Mouse (Mus musculus): ENCODE data around the gene H2-Eb2. TPM values are rescaled to one million over a fixed set of nuclear protein-coding genes. Genes with fewer than 3 reads are reported as not detected.
A peak's percentile ranks its signal among the peaks of the same experiment; 100 is the strongest.

H2-Eb2 gene
- polyA plus RNA-seq, 1 experiment from 2014 or later: 0.08 TPM

DNA sequence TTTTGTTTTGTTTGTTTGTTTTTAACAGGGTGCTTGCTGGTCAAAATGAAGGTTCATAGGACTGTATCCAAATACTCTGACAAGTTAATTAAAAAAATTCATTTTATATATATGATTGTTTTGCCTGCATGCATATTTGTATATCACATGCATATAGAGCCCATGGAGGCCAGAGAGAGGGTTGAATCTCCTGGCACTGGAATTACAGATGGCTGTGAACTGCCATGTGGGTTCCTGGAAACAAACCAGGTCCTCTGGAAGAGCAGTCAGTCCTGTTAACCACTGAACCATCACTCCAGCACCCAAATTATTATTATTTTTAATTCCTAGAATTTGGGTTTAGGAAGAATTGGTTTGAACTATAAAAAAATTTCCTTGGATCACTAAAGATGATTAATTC lies 30.2 kb upstream of the H2-Eb2 start:
- H3K4me1 ChIP-seq (replicated peaks): peaks cover 2% of the 10 kb centered on the region; the same call in 1 of the 2 replicates
- no peak overlapping the region for H3K4me3 ChIP-seq
- H3K27ac ChIP-seq: no peak overlapping the region
- no peaks in the 10 kb centered on the region for H3K36me3 ChIP-seq
- H3K27me3 ChIP-seq: no peaks in the 10 kb centered on the region
- H3K9me3 ChIP-seq: no peaks in the 10 kb centered on the region
- ATAC-seq (ENCODE audit: low FRiP score): no peak
- H3K4me2 ChIP-seq: no peak overlapping the region
- H3K9ac ChIP-seq: no peak overlapping the region

GRCm38 (mm10) chr17:34295891-34296794 lies 29.3 kb upstream of the H2-Eb2 start:
- Histone ChIP-seq H3K4me3 (peak overlapping the region; percentile 41), H3K9ac (peak overlapping the region; percentile 49), H3K4me2 (peak overlapping the region; percentile 46), H3K27me3 (no peaks in the 10 kb centered on the region), H3K4me1 (replicated peaks) (peaks cover 2% of the 10 kb centered on the region; the same call in 1 of the 2 replicates), H3K9me3 (no peaks in the 10 kb centered on the region), H3K27ac (peak overlapping the region; percentile 49; the same call in 1 of the 2 replicates), H3K36me3 (no peaks in the 10 kb centered on the region)
- ATAC-seq (ENCODE audit: low FRiP score): peak; percentile 84
- WGBS: 19% methylated on average over 23 of the region's 23 CpGs

DNA sequence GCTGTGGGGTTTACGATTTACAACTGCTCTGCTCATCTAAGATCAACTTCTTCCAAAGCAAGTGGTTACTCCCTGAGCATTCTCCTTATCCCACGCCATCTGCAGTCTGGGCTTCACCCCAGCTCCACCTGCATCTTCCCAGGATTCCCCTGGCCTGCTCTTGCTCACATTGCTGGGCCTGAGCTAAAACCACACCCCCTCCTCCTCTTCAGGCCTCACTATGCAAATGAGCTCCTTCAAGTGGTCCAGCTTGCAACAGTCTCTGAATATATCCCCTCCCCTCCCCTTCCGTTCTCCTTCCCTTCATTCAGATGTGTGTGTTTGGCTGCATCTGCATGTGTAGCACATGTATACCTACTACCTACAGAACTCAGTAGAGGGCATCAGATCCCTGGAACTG lies 26.1 kb upstream of the H2-Eb2 start:
- H3K27ac ChIP-seq: no peak overlapping the region
- H3K9ac ChIP-seq: no peak overlapping the region
- H3K4me1 ChIP-seq (replicated peaks): peaks cover 2% of the 10 kb centered on the region; the same call in 1 of the 2 replicates
- no peaks in the 10 kb centered on the region for H3K36me3 ChIP-seq
- H3K27me3 ChIP-seq: no peaks in the 10 kb centered on the region
- WGBS: 76% methylated on average over 3 of the region's 3 CpGs
- H3K4me3 ChIP-seq: no peak overlapping the region
- no peaks in the 10 kb centered on the region for H3K9me3 ChIP-seq
- no peak overlapping the region for H3K4me2 ChIP-seq
- ATAC-seq (ENCODE audit: low FRiP score): no peak

DNA sequence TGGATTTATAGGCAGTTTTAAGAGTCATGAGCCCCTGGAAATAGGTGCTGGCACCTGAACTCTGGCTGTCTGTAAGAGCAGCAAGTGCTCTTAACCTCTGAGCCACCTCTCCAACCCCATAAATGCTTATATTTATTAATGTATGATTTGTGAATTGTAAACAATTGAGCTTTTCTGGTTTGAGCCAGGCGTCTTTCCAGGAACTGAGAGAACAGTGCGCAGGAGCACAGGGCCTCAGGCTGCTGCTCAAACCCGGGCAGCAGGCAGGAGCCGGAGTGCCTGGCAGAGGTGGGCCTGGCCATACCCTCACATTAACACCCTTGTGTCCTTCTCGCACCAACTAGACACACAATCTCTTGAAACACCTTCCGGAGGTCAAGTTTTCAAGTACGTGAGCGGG lies 25.4 kb upstream of the H2-Eb2 start:
- H3K27ac ChIP-seq: no peak overlapping the region
- H3K4me2 ChIP-seq: no peak overlapping the region
- H3K27me3 ChIP-seq: no peaks in the 10 kb centered on the region
- no peaks in the 10 kb centered on the region for H3K9me3 ChIP-seq
- no peak overlapping the region for H3K9ac ChIP-seq
- ATAC-seq (ENCODE audit: low FRiP score): no peak
- 94% methylated on average over 8 of the region's 8 CpGs for WGBS
- no peak overlapping the region for H3K4me3 ChIP-seq
- H3K36me3 ChIP-seq: no peaks in the 10 kb centered on the region
- peaks cover 2% of the 10 kb centered on the region; the same call in 1 of the 2 replicates for H3K4me1 ChIP-seq (replicated peaks)

- no peak for ATAC-seq (ENCODE audit: low FRiP score)
Observed at GRCm38 (mm10) chr17:34300691-34301566, 24.5 kb upstream of the H2-Eb2 start.

DNA sequence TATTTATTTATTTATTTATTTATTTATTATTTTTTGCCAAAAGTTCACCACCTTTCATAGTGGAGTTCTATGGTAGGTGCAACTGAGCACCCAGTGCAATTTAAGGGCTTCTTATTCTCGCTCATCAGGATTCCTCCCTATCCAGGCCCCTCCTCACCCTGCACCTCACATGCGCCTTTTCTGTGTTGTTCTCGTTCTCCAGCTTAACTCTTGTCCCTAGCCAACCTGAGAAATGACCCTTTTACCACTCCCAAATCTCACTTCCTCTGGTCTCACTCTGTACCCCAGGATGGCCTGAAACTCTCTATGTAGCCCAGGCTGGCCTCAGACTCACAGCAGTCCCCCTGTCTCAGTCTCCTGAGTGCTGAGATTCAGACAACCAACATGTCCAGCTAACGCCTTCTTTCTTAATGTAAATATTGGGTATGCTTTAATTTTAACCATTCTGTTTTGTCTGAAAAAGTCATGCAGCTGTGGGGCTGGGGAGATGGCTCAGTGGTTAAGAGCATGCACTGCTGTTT lies 23.7 kb upstream of the H2-Eb2 start:
- no peaks in the 10 kb centered on the region for H3K9me3 ChIP-seq
- H3K27ac ChIP-seq: no peak overlapping the region
- H3K9ac ChIP-seq: no peak overlapping the region
- no peaks in the 10 kb centered on the region for H3K36me3 ChIP-seq
- no peaks in the 10 kb centered on the region; the same call in 1 of the 2 replicates for H3K4me1 ChIP-seq (replicated peaks)
- no peaks in the 10 kb centered on the region for H3K27me3 ChIP-seq
- WGBS: 91% methylated on average over 4 of the region's 4 CpGs
- no peak overlapping the region for H3K4me3 ChIP-seq
- ATAC-seq (ENCODE audit: low FRiP score): no peak
- H3K4me2 ChIP-seq: no peak overlapping the region

More at GRCm38 (mm10) chr17:34300691-34301566, 24.5 kb upstream of the H2-Eb2 start:
- Histone ChIP-seq H3K27me3 (no peaks in the 10 kb centered on the region), H3K36me3 (no peaks in the 10 kb centered on the region), H3K4me3 (no peak overlapping the region), H3K9ac (no peak overlapping the region), H3K4me2 (no peak overlapping the region), H3K27ac (no peak overlapping the region), H3K4me1 (replicated peaks) (peaks cover 2% of the 10 kb centered on the region; the same call in 1 of the 2 replicates), H3K9me3 (no peaks in the 10 kb centered on the region)
- 79% methylated on average over 23 of the region's 23 CpGs for WGBS

DNA sequence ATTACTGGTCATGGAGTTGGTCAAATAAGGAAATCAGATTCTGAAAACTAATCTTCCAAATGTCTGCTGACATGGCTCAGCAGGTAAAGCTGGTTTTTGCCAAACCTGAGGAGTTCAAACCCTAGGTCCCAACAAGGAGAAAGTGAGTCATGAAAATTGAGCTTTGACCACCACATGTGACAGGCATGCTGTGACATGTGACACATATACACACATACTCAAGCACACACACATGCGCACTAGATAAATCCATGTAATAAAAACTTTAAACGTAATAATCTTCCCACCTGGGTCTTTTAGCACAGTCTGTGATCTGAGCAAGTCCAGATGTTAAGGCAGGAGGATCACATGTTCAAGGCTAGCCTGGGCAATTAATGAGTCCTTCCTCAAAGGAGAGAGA lies 21.7 kb upstream of the H2-Eb2 start:
- no peaks in the 10 kb centered on the region for H3K4me1 ChIP-seq (replicated peaks)
- no peak for ATAC-seq (ENCODE audit: low FRiP score)
- H3K4me3 ChIP-seq: no peak overlapping the region
- peaks cover 8% of the 10 kb centered on the region; the same call in 1 of the 2 replicates for H3K27me3 ChIP-seq
- no peak overlapping the region for H3K27ac ChIP-seq
- no peak overlapping the region for H3K4me2 ChIP-seq
- H3K9ac ChIP-seq: no peak overlapping the region
- no peaks in the 10 kb centered on the region for H3K9me3 ChIP-seq
- 85% methylated on average over 2 of the region's 2 CpGs for WGBS
- no peaks in the 10 kb centered on the region for H3K36me3 ChIP-seq

DNA sequence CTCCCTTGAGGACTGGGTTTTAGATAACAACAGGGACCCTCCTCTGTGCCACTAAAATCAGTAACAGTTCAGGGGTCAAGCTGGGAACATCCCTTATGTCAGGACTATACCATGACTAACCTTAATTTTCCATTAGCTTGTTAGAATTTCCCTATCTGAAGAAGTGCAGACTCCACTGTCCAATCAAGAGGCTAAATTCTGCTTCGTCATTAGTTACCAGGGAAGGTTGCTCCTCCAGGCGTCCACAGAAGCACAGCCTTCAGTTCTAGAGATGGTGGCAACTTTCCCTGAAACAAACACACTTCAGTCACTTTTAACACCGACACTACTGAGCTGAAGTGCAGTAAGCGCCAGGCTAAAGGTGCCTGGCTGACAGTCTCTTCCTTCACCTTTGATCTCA lies 20.7 kb upstream of the H2-Eb2 start:
- no peak for ATAC-seq (ENCODE audit: low FRiP score)
- WGBS: 29% methylated on average over 4 of the region's 4 CpGs
- Histone ChIP-seq H3K4me3 (no peak overlapping the region), H3K27ac (no peak overlapping the region), H3K36me3 (no peaks in the 10 kb centered on the region), H3K4me2 (no peak overlapping the region), H3K9ac (no peak overlapping the region), H3K4me1 (replicated peaks) (peaks cover 4% of the 10 kb centered on the region), H3K27me3 (peaks cover 8% of the 10 kb centered on the region; the same call in 1 of the 2 replicates), H3K9me3 (no peaks in the 10 kb centered on the region)

- Histone ChIP-seq H3K4me1 (replicated peaks) (peaks cover 4% of the 10 kb centered on the region), H3K27me3 (peaks cover 8% of the 10 kb centered on the region; the same call in 1 of the 2 replicates), H3K4me3 (no peak within 1 kb of the TSS), H3K4me2 (no peak within 1 kb of the TSS), H3K27ac (no peak within 1 kb of the TSS), H3K9ac (no peak within 1 kb of the TSS), H3K36me3 (no peaks in the 10 kb centered on the region), H3K9me3 (no peaks in the 10 kb centered on the region)
- peak; percentile 81 for ATAC-seq (ENCODE audit: low FRiP score)
Observed at GRCm38 (mm10) chr17:34305380-34306030, 20.0 kb upstream of the H2-Eb2 start, which contains the start of gene H2-Eb1. TSS of gene H2-Eb1 (plus strand) at chr17:34305867.

DNA sequence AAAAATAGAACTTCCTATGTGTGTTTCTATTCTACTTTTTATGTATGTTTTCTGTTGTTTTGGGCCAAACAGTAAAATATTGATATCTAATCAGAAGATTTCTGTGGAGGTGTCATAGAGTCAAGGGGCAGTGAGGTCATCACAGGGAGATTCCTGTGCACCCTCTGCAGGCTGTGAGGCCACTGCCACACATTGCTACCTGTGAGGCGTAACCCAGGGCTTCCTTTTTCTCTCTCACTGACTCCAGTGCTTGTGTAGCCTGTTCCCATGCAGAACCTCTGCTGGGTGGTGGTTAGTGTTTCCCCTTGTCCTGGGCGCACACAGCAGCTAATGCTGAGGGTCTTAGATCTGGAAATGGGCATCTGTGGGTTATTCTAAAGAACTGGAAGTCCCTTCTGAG lies 19.1 kb upstream of the H2-Eb2 start:
- no peak for ATAC-seq (ENCODE audit: low FRiP score)
- Histone ChIP-seq H3K4me1 (replicated peaks) (peaks cover 4% of the 10 kb centered on the region), H3K36me3 (no peaks in the 10 kb centered on the region), H3K4me3 (no peak overlapping the region), H3K27me3 (peaks cover 8% of the 10 kb centered on the region; the same call in 1 of the 2 replicates), H3K9ac (no peak overlapping the region), H3K27ac (no peak overlapping the region), H3K4me2 (no peak overlapping the region), H3K9me3 (no peaks in the 10 kb centered on the region)
- WGBS: 83% methylated on average over 2 of the region's 2 CpGs

DNA sequence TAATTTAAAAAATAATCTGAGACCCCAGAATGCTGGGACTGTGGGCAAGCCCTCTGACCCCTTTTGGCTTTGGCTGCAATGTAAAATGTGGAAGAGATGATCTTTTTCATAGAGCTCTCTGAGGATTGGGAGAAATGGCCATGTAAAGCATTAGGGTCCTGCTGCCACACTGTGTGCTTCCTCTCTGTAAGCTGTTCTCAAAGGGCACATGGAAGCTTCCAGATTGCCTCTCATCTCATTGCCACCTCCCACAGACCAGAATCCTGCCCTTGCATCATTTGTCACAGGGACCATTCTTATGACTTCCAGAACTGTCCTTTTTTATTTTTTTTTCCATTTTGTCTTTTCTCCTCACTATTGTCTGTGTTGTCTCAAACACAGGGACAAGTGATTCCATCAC lies 18.2 kb upstream of the H2-Eb2 start:
- Histone ChIP-seq H3K4me1 (replicated peaks) (peaks cover 4% of the 10 kb centered on the region), H3K27ac (no peak overlapping the region), H3K4me2 (no peak overlapping the region), H3K36me3 (no peaks in the 10 kb centered on the region), H3K27me3 (peaks cover 8% of the 10 kb centered on the region; the same call in 1 of the 2 replicates), H3K9ac (no peak overlapping the region), H3K9me3 (no peaks in the 10 kb centered on the region), H3K4me3 (no peak overlapping the region)
- no peak for ATAC-seq (ENCODE audit: low FRiP score)

Measured in hindbrain, embryonic 13.5 days (tissue).